Mouse (Mus musculus): ENCODE results near the gene Gm49380. TPM values are rescaled to one million over a fixed set of nuclear protein-coding genes. Genes with fewer than 3 reads are reported as not detected.
A peak's percentile ranks its signal among the peaks of the same experiment; 100 is the strongest.

Gm49380 gene
- total RNA-seq, 2 experiments from 2014 or later: 0.28 TPM; not detected in 1

DNA sequence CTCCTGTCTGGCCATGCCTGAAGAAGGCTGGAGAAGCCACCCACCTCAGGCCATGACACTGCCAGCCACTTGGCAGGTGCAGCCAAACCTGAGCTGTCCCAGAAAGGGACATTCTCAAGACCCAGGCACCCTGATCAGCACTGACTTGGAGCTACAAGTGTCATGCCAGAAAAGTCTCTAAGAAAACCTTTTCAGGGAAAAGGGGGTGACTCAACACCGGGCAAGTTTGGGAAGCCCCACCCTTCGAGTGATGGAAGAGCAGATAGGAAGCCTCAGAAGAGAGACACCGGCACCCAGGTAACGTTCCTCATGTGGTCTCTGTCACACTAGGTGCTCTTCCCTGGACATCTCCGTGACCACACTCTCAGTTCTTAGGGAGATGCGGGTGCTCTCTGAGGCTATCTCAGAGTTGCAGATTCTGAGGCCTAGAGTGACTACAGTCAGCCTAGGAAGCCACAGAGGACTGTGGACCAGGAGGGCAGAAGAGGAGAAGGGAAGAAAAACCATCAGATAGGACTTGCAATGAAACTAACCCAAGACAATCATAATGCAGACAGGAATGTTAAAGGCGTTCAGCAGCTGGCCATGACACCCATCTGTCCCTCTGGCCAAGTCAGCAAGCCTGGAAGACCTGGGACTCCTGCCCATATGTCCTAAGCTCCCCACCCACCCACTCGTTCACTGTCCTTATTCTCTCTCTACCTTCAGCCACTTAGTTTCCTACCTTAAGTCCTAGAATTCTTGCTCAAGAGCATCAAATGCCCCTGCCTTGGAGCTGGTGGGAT lies 63.7 kb downstream of the Gm49380 start:
- no peak for DNase-seq (ENCODE audit: extremely low spot score in 1 of 2, low spot score in 1 of 2)

DNA sequence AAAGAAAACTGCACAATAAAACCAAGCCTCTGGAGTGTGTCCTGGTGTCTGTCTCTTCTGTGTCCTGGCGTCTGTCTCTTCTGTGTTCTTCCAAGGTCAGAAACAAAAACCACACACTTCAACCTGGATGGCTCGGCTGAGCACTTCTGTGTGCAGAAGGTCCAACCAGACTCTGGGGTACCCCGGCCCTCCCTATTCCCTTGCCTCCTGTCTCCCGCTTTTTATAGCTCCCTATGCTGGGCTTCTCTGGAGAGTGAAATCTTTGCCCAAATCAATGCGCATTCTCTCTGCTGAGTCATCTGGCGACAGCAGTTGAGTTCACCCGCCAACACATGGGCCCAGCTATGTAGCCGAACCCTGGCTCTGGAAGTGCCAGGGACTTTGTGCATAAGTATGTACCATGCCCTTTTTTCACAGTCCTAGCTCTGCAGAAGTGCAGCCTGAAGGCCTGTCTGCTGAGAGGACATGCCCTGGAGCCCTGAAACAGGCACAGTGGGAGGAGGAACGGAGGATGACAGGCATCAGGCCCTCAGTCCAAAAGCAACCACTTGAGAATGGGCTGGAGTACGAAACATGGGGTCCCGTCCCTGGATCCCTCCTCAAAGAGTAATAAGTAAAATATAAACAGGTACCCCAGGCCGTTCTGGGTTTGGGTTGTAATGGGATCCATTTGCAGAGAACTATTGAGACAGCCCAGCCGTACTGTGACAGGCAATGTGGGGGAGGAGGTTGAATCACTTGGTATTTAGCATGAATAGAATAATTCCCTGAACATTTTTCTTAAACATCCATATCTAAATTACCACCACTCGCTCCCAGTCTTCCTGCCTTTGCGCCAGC lies 64.5 kb downstream of the Gm49380 start:
- DNase-seq (ENCODE audit: extremely low spot score in 1 of 2, low spot score in 1 of 2): peak in 1 of 2 experiments; percentile 39

DNA sequence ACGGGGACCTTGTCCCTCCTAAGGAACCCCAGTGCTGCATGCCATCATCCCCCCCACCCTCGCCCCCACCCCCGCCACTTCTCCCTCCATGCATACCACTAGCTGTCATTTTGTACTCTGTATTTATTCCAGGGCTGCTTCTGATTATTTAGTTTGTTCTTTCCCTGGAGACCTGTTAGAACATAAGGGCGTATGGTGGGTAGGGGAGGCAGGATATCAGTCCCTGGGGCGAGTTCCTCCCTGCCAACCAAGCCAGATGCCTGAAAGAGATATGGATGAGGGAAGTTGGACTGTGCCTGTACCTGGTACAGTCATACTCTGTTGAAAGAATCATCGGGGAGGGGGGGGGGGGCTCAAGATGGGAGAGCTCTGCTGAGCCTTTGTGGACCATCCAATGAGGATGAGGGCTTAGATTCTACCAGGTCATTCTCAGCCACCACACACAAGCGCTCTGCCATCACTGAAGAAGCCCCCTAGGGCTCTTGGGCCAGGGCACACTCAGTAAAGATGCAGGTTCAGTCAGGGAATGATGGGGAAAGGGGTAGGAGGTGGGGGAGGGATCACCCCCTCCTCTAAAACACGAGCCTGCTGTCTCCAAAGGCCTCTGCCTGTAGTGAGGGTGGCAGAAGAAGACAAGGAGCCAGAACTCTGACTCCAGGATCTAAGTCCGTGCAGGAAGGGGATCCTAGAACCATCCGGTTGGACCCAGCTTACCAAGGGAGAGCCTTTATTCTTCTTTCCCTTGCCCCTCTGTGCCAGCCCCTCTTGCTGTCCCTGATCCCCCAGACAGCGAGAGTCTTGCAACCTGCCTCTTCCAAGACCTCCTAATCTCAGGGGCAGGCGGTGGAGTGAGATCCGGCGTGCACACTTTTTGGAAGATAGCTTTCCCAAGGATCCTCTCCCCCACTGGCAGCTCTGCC lies 65.5 kb downstream of the Gm49380 start:
- no peak for DNase-seq (ENCODE audit: extremely low spot score in 1 of 2, low spot score in 1 of 2)

- DNase-seq (ENCODE audit: extremely low spot score in 1 of 2, low spot score in 1 of 2): no peak
These were observed 66.2 kb downstream of the Gm49380 start for GRCm38 (mm10) chr9:44047071-44047470.

- DNase-seq (ENCODE audit: extremely low spot score in 1 of 2, low spot score in 1 of 2): no peak
These were observed 66.9 kb downstream of the Gm49380 start for GRCm38 (mm10) chr9:44046426-44046825.

GRCm38 (mm10) chr9:44045884-44046272 lies 67.4 kb downstream of the Gm49380 start:
- DNase-seq (ENCODE audit: extremely low spot score in 1 of 2, low spot score in 1 of 2): no peak

GRCm38 (mm10) chr9:44045158-44045883 lies 68.0 kb downstream of the Gm49380 start:
- DNase-seq (ENCODE audit: extremely low spot score in 1 of 2, low spot score in 1 of 2): no peak

GRCm38 (mm10) chr9:44044426-44045157 lies 68.7 kb downstream of the Gm49380 start:
- DNase-seq (ENCODE audit: extremely low spot score in 1 of 2, low spot score in 1 of 2): peak in 1 of 2 experiments; percentile 27

- peak in 1 of 2 experiments; percentile 30 for DNase-seq (ENCODE audit: extremely low spot score in 1 of 2, low spot score in 1 of 2)
These were observed 69.4 kb downstream of the Gm49380 start for GRCm38 (mm10) chr9:44043708-44044425.

- peak; percentile 65 to 68 for DNase-seq (ENCODE audit: extremely low spot score in 1 of 2, low spot score in 1 of 2)
These were observed 70.2 kb downstream of the Gm49380 start, which contains the start of gene Thy1 for GRCm38 (mm10) chr9:44042836-44043707. Gene Thy1 (plus strand): TSS chr9:44043384.

- no peak for DNase-seq (ENCODE audit: extremely low spot score in 1 of 2, low spot score in 1 of 2)
These were observed 71.0 kb downstream of the Gm49380 start for GRCm38 (mm10) chr9:44042396-44042680.

DNA sequence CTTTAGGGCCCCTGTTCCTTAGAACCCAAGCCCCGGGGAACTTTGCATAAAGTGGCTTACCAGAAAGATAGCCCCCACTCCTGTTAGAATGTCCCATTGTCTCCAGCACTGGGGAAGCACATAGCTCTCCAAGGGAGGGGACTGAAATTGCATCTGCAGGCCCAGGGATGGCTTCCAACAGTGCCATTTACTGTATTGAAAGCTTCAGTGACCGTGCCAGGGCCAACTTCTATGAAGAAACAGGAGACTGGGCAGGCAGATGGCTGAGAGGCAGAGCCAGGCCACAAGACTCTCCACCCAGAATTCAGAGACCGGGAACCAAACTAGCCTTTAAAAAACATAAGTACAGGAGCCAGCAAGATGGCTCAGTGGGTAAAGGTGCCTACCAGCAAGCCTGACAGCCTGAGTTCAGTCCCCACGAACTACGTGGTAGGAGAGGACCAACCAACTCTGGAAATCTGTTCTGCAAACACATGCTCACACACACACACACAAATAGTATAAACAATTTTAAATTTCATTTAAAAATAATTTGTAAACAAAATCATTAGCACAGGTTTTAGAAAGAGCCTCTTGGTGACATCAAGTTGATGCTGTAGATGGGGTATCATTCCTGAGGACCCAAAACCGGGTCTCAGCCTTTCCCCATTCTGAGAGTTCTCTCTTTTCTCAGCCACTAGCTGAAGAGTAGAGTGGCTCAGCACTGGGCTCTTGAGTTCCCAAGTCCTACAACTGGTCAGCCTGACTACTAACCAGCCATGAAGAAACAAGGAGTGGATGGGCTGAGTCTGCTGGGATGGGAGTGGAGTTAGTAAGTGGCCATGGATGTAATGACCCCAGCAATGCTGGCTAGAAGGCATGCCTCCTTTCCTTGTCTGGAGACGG lies 71.5 kb downstream of the Gm49380 start:
- DNase-seq (ENCODE audit: extremely low spot score in 1 of 2, low spot score in 1 of 2): no peak

DNA sequence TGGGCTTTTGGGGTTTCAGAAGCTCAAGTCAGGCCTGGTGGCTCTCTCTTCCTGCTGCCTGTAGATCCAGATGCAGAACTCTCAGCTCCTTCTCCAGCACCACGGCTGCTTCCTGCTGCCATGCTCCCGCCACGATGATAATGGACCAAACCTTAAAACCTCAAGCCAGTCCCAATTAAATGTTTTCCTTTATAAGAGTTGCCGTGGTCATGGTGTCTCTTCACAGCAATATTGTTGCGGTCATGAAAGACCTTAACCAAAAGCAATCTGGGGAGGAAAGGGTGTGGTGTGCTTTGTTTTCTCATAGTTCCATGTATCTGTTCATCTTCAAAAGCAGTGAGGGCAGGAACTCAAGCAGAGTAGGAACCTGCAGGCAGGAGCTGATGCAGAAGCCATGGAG lies 76.2 kb downstream of the Gm49380 start:
- DNase-seq (ENCODE audit: extremely low spot score in 1 of 2, low spot score in 1 of 2): no peak

DNA sequence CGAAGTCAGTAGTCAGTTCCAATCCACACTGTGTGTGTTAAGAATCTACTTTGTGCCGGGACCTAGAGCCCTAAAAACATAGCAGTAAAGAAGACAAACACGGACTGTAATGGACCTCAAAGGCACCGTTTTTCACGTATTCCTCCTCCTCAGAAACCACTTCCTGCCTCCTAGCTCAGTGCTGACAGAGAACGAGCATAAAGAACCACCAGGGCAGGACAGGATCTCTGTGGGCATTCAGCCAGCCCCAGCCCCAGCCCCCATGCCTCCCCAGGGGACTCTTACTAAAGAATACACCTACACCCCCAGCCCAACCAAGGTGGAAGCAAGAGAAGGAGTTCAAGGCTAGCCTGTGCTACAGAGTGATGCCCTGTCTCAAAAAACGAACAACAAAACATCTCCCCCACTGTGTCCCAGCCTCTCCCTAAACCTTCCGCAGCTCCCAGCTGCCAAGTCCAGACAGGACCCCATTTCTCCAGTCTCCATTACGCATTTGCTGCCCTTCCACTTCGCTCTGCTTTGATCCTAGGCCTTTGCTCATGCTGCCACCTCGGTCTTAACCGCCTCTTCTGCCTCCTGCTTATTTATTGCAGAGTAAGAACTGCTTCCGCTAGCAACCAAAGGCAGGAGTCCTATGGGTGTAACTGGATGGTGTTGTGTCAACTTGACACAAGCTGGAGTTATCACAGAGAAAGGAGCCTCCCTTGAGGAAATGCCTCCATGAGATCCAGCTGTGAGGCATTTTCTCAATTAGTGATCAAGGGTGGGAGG lies 79.2 kb downstream of the Gm49380 start:
- DNase-seq (ENCODE audit: extremely low spot score in 1 of 2, low spot score in 1 of 2): no peak

DNA sequence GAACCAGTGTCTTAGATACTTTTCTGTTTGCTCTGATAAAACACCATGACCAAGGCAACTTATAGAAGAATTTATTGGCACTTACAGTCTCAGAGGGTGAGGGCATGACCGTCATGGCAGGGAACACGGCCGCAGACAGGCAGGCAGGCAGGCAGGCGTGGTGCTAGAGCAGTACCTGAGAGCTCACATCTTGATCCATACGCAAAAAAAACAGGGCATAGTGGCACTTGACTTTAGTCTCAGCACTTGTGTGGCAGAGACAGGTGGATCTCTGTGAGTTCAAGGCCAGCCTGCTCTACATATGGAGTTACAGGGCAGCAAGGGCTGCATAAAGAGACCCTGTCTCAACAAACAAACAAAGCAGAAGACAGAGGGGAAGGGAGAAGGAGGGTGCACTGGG lies 80.0 kb downstream of the Gm49380 start:
- DNase-seq (ENCODE audit: extremely low spot score in 1 of 2, low spot score in 1 of 2): no peak

DNA sequence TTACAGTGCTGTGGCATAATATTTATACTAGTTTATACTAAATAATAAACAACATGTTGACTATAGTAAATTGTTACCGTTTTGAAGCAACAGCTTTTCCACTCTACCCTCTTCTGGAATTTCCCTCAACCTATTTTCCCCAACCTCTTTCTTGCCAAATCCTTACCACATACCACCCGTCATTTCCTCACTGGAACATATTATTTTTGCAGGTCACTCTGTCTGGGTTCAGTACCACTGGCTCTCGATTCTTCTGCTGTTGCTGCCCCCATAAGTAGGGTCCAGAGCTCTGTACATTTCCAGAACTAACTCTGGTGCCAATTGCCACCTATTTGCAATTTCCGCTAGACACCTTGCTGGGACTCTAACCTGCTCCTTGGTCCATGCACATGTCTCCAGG lies 81.4 kb downstream of the Gm49380 start:
- DNase-seq (ENCODE audit: extremely low spot score in 1 of 2, low spot score in 1 of 2): no peak

All from layer of hippocampus, postnatal 25 days (tissue).